Mouse (Mus musculus) heart, embryonic 14.5 days (tissue): ENCODE measurements around the gene Olfml2a. TPM values are rescaled to one million over a fixed set of nuclear protein-coding genes. Genes with fewer than 3 reads are reported as not detected.

Experiments used
- ATAC-seq: fragments of 200-750 bp; cut with Nextera tagmentation; 2 replicates; pipeline ENCODE4 v1.8.0; 2017; ENCODE audit warnings: low read depth, moderate TSS enrichment; ENCODE audit not compliant: insufficient number of reproducible peaks, insufficient read depth, low FRiP score
- H3K27ac ChIP-seq, 2 experiments: fragments of 200-500 bp in 1 of 2; fragments of 300-500 bp in 1 of 2; sonication (generic) in 1 of 2; replicated peaks in 1 of 2; 2 replicates each; pipeline ENCODE4 v1.5.1; 2012 to 2014; ENCODE audit warnings: low read depth in 2 of 2, low read length in 2 of 2, control low read depth in 1 of 2, mild to moderate bottlenecking in 1 of 2, mixed read lengths in 1 of 2; ENCODE audit not compliant: control insufficient read depth in 1 of 2, insufficient read depth in 1 of 2
- H3K27me3 ChIP-seq: fragments of 300-500 bp; sonication (generic); 2 replicates; pipeline ENCODE4 v1.6.1; 2014; ENCODE audit warnings: mild to moderate bottlenecking, low read length, control low read depth; ENCODE audit not compliant: control insufficient read depth, insufficient read depth
- H3K36me3 ChIP-seq: fragments of 300-500 bp; sonication (generic); 2 replicates; pipeline ENCODE4 v1.6.1; 2014; ENCODE audit warnings: mild to moderate bottlenecking, control low read depth, low read length, mixed read lengths; ENCODE audit not compliant: control insufficient read depth, insufficient read depth
- H3K4me1 ChIP-seq, 2 experiments: fragments of 200-500 bp in 1 of 2; fragments of 300-500 bp in 1 of 2; sonication (generic) in 1 of 2; 2 replicates each; pipeline ENCODE4 v1.6.1; 2012 to 2014; ENCODE audit warnings: low read length in 2 of 2, control low read depth in 1 of 2, mixed read lengths in 1 of 2; ENCODE audit not compliant: control insufficient read depth in 2 of 2, insufficient read depth in 2 of 2
- H3K4me2 ChIP-seq: fragments of 300-500 bp; sonication (generic); 2 replicates; pipeline ENCODE4 v1.6.1; 2014; ENCODE audit warnings: mild to moderate bottlenecking, low read length
- H3K4me3 ChIP-seq, 2 experiments: fragments of 200-500 bp in 1 of 2; fragments of 300-500 bp in 1 of 2; sonication (generic) in 1 of 2; 2 replicates each; pipeline ENCODE4 v1.5.1; 2012 to 2014; ENCODE audit warnings: low read length in 2 of 2, mild to moderate bottlenecking in 2 of 2, control low read depth in 1 of 2, low read depth in 1 of 2, moderate library complexity in 1 of 2; ENCODE audit not compliant: control insufficient read depth in 1 of 2, insufficient read depth in 1 of 2
- H3K9ac ChIP-seq: fragments of 300-500 bp; sonication (generic); 2 replicates; pipeline ENCODE4 v1.6.1; 2014; ENCODE audit warnings: mild to moderate bottlenecking, low read length
- H3K9me3 ChIP-seq: fragments of 300-500 bp; sonication (generic); 2 replicates; pipeline ENCODE4 v1.6.1; 2016; ENCODE audit warnings: low read length, control low read depth; ENCODE audit not compliant: control insufficient read depth
- WGBS: fragments of 180-500 bp; shearing (Covaris S2); extraction: QIAGEN DNeasy Blood & Tissue Kit; methylation state at CpG from one replicate; pipeline ENCODE4 v1.1.7; 2014; 5-methylcytosine and 5-hydroxymethylcytosine counted together
- polyA plus RNA-seq: library from polyadenylated mRNA; unstranded; fragments of >200 nt; fragmentation: Nextera tagmentation; extraction: Ambion mirVana; gene quantifications from 2 replicates; pipeline ENCODE4 v1.2.1, GENCODE M21; 2014

The Olfml2a gene
- polyA plus RNA-seq, 1 experiment from 2014 or later = 6.0 TPM

- WGBS = 65% methylated on average over 2 of the region's 2 CpGs
- no peak for ATAC-seq
- no peaks in the 10 kb centered on the region for H3K9me3 ChIP-seq
These were observed 7.3 kb downstream of the Olfml2a start for GRCm38 (mm10) chr2:38939047-38939446.

DNA sequence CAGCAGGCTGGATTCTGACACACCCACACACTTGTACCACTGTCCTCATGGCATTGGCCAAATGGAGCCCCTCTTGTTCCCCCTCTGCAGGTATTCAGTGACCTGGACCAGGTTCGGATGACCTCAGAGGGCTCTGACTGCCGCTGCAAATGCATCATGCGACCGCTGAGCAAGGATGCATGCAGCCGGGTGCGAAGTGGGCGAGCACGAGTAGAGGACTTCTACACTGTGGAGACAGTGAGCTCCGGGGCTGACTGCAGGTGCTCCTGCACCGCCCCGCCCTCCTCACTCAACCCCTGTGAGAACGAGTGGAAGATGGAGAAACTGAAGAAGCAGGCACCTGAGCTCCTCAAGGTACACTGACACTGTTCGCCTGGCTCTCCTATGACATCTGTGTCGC lies 9.6 kb downstream of the Olfml2a start:
- H3K27me3 ChIP-seq = no peaks in the 10 kb centered on the region
- no peak for ATAC-seq
- H3K27ac ChIP-seq = no peak overlapping the region
- peaks cover 0 to 2% of the 10 kb centered on the region in 2 experiments; a peak in 2 of 4 replicates for H3K4me1 ChIP-seq
- H3K4me3 ChIP-seq = no peak overlapping the region
- no peaks in the 10 kb centered on the region for H3K36me3 ChIP-seq
- WGBS = 76% methylated on average over 14 of the region's 14 CpGs
- no peak overlapping the region for H3K4me2 ChIP-seq
- H3K9me3 ChIP-seq = no peaks in the 10 kb centered on the region
- H3K9ac ChIP-seq = no peak overlapping the region

More at GRCm38 (mm10) chr2:38939047-38939446, 7.3 kb downstream of the Olfml2a start:
- Histone ChIP-seq H3K27ac (no peak overlapping the region), H3K4me3 (no peak overlapping the region), H3K27me3 (no peaks in the 10 kb centered on the region), H3K9ac (no peak overlapping the region), H3K4me1 (peaks cover 13 to 19% of the 10 kb centered on the region in 2 experiments; a peak in 3 of 4 replicates), H3K36me3 (no peaks in the 10 kb centered on the region), H3K4me2 (no peak overlapping the region)

DNA sequence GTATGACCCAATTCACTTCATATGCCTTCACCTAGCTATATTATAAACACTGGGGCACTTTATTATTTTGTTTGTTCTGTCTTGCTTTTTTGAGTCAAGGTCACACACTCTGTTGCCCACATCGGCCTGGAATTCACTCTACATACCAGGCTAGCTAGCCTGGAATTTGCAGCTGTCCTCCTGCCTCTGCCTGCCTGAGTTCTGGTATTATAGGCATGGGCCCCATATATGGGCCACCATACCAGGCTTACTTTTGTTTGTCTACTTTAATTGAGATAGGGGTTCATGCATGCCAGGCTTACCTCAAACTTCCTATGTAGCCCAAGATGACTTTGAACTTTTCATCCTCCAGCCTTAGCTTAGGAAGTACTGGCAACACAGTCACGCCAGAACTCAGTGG lies 10.1 kb downstream of the Olfml2a start:
- Histone ChIP-seq H3K36me3 (no peaks in the 10 kb centered on the region), H3K27ac (no peak overlapping the region), H3K4me2 (no peak overlapping the region), H3K9me3 (no peaks in the 10 kb centered on the region), H3K4me3 (no peak overlapping the region), H3K4me1 (no peaks in the 10 kb centered on the region; a peak in 1 of 4 replicates), H3K9ac (no peak overlapping the region), H3K27me3 (no peaks in the 10 kb centered on the region)
- ATAC-seq = no peak
- 56% methylated on average over 2 of the region's 2 CpGs for WGBS

DNA sequence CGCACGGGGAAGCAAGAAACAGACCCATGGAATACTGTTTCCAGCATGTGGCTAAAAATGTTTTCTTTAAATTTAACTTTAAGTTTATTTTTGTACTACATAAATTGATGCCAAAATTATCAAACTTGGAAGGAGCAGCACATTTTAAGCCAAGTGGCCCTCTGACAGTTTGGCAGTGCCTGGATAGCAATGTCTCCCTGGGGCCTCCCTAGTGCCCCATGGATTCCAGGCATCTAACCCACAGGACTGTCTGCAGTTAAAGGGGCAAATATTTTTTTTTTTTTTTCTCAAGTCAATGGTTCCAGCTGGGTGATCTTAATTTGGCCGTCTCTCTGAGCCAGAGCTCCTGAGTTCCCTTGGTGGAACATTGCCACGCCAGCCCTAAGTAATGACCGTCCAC lies 11.4 kb downstream of the Olfml2a start:
- peaks cover 2 to 3% of the 10 kb centered on the region in 2 experiments; a peak in 1 of 4 replicates for H3K4me1 ChIP-seq
- 89% methylated on average over 5 of the region's 5 CpGs for WGBS
- ATAC-seq = no peak
- H3K27me3 ChIP-seq = no peaks in the 10 kb centered on the region
- H3K9ac ChIP-seq = no peak overlapping the region
- no peak overlapping the region for H3K27ac ChIP-seq
- H3K36me3 ChIP-seq = no peaks in the 10 kb centered on the region
- no peaks in the 10 kb centered on the region for H3K9me3 ChIP-seq
- no peak overlapping the region for H3K4me3 ChIP-seq
- no peak overlapping the region for H3K4me2 ChIP-seq

DNA sequence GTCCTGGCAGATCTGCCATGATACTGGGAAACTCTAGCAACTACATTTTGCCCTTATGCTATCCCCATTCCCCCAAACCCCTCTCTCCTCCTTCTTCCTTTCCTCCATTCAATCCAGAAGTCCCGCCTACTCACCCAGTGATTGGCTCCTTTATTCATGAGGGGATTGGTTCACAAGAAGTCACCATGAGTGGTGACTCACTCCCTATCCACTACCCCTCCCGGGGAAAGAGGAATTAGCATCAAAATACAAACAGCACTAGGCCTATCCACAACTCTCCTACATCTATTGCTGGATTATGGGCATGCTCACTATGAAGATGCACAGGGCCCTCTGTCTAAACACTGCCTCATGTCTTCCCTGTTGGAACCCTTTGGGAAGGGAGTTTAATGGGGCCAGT lies 12.2 kb downstream of the Olfml2a start:
- H3K4me1 ChIP-seq = peaks cover 2 to 3% of the 10 kb centered on the region in 2 experiments; a peak in 1 of 4 replicates
- 43% methylated on average over 2 of the region's 2 CpGs for WGBS
- H3K9me3 ChIP-seq = no peaks in the 10 kb centered on the region
- no peak overlapping the region for H3K4me3 ChIP-seq
- H3K36me3 ChIP-seq = no peaks in the 10 kb centered on the region
- no peaks in the 10 kb centered on the region for H3K27me3 ChIP-seq
- no peak overlapping the region for H3K9ac ChIP-seq
- H3K4me2 ChIP-seq = no peak overlapping the region
- H3K27ac ChIP-seq = no peak overlapping the region
- ATAC-seq = no peak

DNA sequence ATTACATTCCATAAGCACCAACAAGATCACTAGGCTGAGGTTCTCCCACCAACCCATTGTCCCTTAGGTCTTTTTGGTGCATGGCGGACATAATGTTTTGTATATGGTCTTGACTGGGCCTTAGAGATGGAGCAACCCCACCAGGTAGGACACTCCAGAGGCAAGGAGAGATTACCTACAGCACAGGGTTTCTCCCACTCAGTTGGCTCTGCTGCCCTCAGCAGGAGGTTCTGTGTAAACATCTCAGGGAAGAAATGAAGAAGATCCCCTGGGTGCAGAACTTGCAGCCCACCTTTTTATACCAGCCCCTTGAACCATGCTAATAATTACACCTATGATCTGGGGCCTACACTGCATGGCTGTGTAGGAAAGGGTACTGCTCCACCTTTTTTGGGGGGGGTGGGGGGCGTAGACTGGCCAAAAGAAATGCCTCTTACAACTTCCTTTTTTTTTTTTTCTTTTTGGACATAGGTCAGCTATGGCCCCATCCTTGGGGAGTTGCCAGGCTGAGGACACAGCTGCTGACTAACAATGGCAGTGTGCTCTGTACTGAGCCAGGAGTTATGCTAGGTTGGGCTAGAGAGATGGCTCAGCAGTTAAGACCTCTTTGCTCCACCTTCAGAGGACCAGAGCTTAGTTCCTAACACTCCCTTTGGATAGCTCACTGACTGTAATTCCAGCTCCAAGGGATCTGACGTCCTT lies 12.8 kb downstream of the Olfml2a start:
- Histone ChIP-seq H3K9me3 (no peaks in the 10 kb centered on the region), H3K4me1 (peaks cover 2 to 3% of the 10 kb centered on the region in 2 experiments; a peak in 2 of 4 replicates), H3K36me3 (no peaks in the 10 kb centered on the region), H3K9ac (no peak overlapping the region), H3K4me3 (no peak overlapping the region), H3K27ac (no peak overlapping the region), H3K27me3 (no peaks in the 10 kb centered on the region), H3K4me2 (no peak overlapping the region)
- WGBS = 53% methylated on average over 3 of the region's 3 CpGs
- no peak for ATAC-seq

- no peak overlapping the region for H3K4me2 ChIP-seq
These were observed 15.8 kb downstream of the Olfml2a start for GRCm38 (mm10) chr2:38947566-38947965.

More at GRCm38 (mm10) chr2:38947566-38947965, 15.8 kb downstream of the Olfml2a start:
- no peaks in the 10 kb centered on the region for H3K27me3 ChIP-seq
- 53% methylated on average over 7 of the region's 7 CpGs for WGBS
- no peak for ATAC-seq
- no peaks in the 10 kb centered on the region for H3K36me3 ChIP-seq
- H3K9me3 ChIP-seq = no peaks in the 10 kb centered on the region
- H3K4me3 ChIP-seq = no peak overlapping the region
- peak overlapping the region; percentile 31 to 44; a peak in 3 of 4 replicates for H3K27ac ChIP-seq
- H3K9ac ChIP-seq = no peak overlapping the region
- peaks cover 16 to 18% of the 10 kb centered on the region in 2 experiments for H3K4me1 ChIP-seq
